Mouse (Mus musculus) monocyte, adult 5-6 weeks (primary cell): ENCODE measurements at regions not wholly inside any gene's neighbourhood (a gene's known extent, or its start where the extent isn't known, plus 50 kb on each side); places are given as distances from the start of the nearest gene placed in this dataset.

Experiments used
- ATAC-seq: fragments of 153-309, 156-312 bp; replicated peaks from 2 replicates; pipeline ENCODE4 v1.8.0; 2017; ENCODE audit warnings: mild to moderate bottlenecking; ENCODE audit not compliant: low TSS enrichment, insufficient number of reproducible peaks, severe bottlenecking, poor library complexity, low FRiP score

GRCm38 (mm10) chr3:143972351-143972750 lies 232.7 kb downstream of the Lmo4 start:
- no peak for ATAC-seq

GRCm38 (mm10) chr3:143970771-143971170 lies 234.2 kb downstream of the Lmo4 start:
- no peak for ATAC-seq

GRCm38 (mm10) chr3:143955508-143955907 lies 249.5 kb downstream of the Lmo4 start:
- 0 out of 2 replicates have a peak, but pooled peaks have one; percentile 20 for ATAC-seq

- ATAC-seq = no peak
Measured at GRCm38 (mm10) chr3:143954822-143955221, 250.2 kb downstream of the Lmo4 start.

- ATAC-seq = no peak
Measured at GRCm38 (mm10) chr3:143952289-143952688, 252.7 kb downstream of the Lmo4 start.

- ATAC-seq = no peak; the same call in 1 of the 2 replicates
Measured at GRCm38 (mm10) chr3:143949656-143950055, 255.4 kb downstream of the Lmo4 start.

GRCm38 (mm10) chr3:143949026-143949637 lies 255.9 kb downstream of the Lmo4 start:
- peak; percentile 92 for ATAC-seq

- no peak for ATAC-seq
Measured at GRCm38 (mm10) chr3:143947938-143948267, 257.1 kb downstream of the Lmo4 start.

- ATAC-seq = no peak
Measured at GRCm38 (mm10) chr3:143947079-143947937, 257.7 kb downstream of the Lmo4 start.

GRCm38 (mm10) chr3:143939068-143939709 lies 265.8 kb downstream of the Lmo4 start:
- no peak for ATAC-seq

GRCm38 (mm10) chr3:143925322-143925721 lies 279.7 kb downstream of the Lmo4 start:
- no peak for ATAC-seq

GRCm38 (mm10) chr3:143919744-143920143 lies 285.3 kb downstream of the Lmo4 start:
- ATAC-seq = peak; percentile 59; the same call in 1 of the 2 replicates

GRCm38 (mm10) chr3:143914341-143915217 lies 290.4 kb downstream of the Lmo4 start:
- no peak for ATAC-seq

GRCm38 (mm10) chr3:143913044-143913574 lies 291.9 kb downstream of the Lmo4 start:
- ATAC-seq = no peak

- no peak for ATAC-seq
Measured at GRCm38 (mm10) chr3:143912433-143912832, 292.6 kb downstream of the Lmo4 start.

GRCm38 (mm10) chr3:143909341-143909740 lies 295.7 kb downstream of the Lmo4 start:
- no peak for ATAC-seq

GRCm38 (mm10) chr3:143903421-143903820 lies 301.6 kb downstream of the Lmo4 start:
- no peak for ATAC-seq

- ATAC-seq = no peak
Measured at GRCm38 (mm10) chr3:143880813-143881212, 324.2 kb downstream of the Lmo4 start.

GRCm38 (mm10) chr3:143873876-143874275 lies 331.1 kb downstream of the Lmo4 start:
- ATAC-seq = no peak
